Mouse (Mus musculus) heart, embryonic 12.5 days (tissue): ENCODE data around the gene Acad10. TPM values are rescaled to one million over a fixed set of nuclear protein-coding genes. Genes with fewer than 3 reads are reported as not detected.
"Not testable (repeated sequence)": the region's sequence is repeated elsewhere in the genome, so short reads cannot be mapped to it uniquely, and the experiment has no call there.

Source experiments
- ATAC-seq: fragments of 200-750 bp; cut with Nextera tagmentation; 2 replicates; pipeline ENCODE4 v1.8.0; 2017; ENCODE audit warnings: moderate TSS enrichment, moderate library complexity; ENCODE audit not compliant: insufficient number of reproducible peaks, low FRiP score
- H3K27ac ChIP-seq: fragments of 300-500 bp; sonication (generic); 2 replicates; pipeline ENCODE4 v1.5.1; 2016; ENCODE audit warnings: mild to moderate bottlenecking, moderate library complexity; ENCODE audit not compliant: poor library complexity, severe bottlenecking
- H3K27me3 ChIP-seq: fragments of 300-500 bp; sonication (generic); replicated peaks from 2 replicates; pipeline ENCODE4 v1.6.1; 2016; ENCODE audit warnings: mild to moderate bottlenecking, moderate library complexity
- H3K36me3 ChIP-seq: fragments of 300-500 bp; sonication (generic); 2 replicates; pipeline ENCODE4 v1.6.1; 2016; ENCODE audit warnings: mild to moderate bottlenecking, moderate library complexity
- H3K4me1 ChIP-seq: fragments of 300-500 bp; sonication (generic); replicated peaks from 2 replicates; pipeline ENCODE4 v1.6.1; 2016; ENCODE audit warnings: mild to moderate bottlenecking
- H3K4me2 ChIP-seq: fragments of 300-500 bp; sonication (generic); 2 replicates; pipeline ENCODE4 v1.6.1; 2016; ENCODE audit warnings: mild to moderate bottlenecking, moderate library complexity
- H3K4me3 ChIP-seq: fragments of 300-500 bp; sonication (generic); 2 replicates; pipeline ENCODE4 v1.5.1; 2016; ENCODE audit warnings: mild to moderate bottlenecking
- H3K9ac ChIP-seq: fragments of 300-500 bp; sonication (generic); 2 replicates; pipeline ENCODE4 v1.6.1; 2016; ENCODE audit warnings: mild to moderate bottlenecking, moderate library complexity
- H3K9me3 ChIP-seq: fragments of 300-500 bp; sonication (generic); replicated peaks from 2 replicates; pipeline ENCODE4 v1.6.1; 2016; ENCODE audit warnings: mild to moderate bottlenecking, moderate library complexity
- WGBS: fragments of 180-500 bp; shearing (Covaris S2); methylation state at CpG from one replicate; pipeline ENCODE4 v1.1.7; 2016; 5-methylcytosine and 5-hydroxymethylcytosine counted together
- polyA plus RNA-seq: library from polyadenylated mRNA; unstranded; fragments of >200 nt; fragmentation: Nextera tagmentation; extraction: Ambion mirVana; gene quantifications from 2 replicates; pipeline ENCODE4 v1.2.1, GENCODE M21; 2016

Acad10 gene
- polyA plus RNA-seq, 1 experiment from 2014 or later: 1.5 TPM

GRCm38 (mm10) chr5:121686113-121686898 is 26.0 kb upstream of the Acad10 start:
- no peaks in the 10 kb centered on the region for H3K27me3 ChIP-seq
- H3K9ac ChIP-seq: peak overlapping the region; percentile 17
- peak overlapping the region; percentile 18; the same call in 1 of the 2 replicates for H3K4me2 ChIP-seq
- no peaks in the 10 kb centered on the region for H3K9me3 ChIP-seq
- 43% methylated on average over 15 of the region's 15 CpGs for WGBS
- no peak for ATAC-seq
- H3K4me3 ChIP-seq: no peak overlapping the region
- peak overlapping the region; percentile 61 for H3K27ac ChIP-seq
- peaks cover 44% of the 10 kb centered on the region for H3K36me3 ChIP-seq
- H3K4me1 ChIP-seq: peaks cover 33% of the 10 kb centered on the region

- Histone ChIP-seq H3K36me3 (peaks cover 52% of the 10 kb centered on the region), H3K27ac (peak overlapping the region; percentile 61), H3K9ac (no peak overlapping the region), H3K4me1 (peaks cover 33% of the 10 kb centered on the region), H3K4me3 (no peak overlapping the region), H3K9me3 (no peaks in the 10 kb centered on the region), H3K4me2 (no peak overlapping the region), H3K27me3 (no peaks in the 10 kb centered on the region)
- ATAC-seq: no peak; the same call in 1 of the 2 replicates
- WGBS: 69% methylated on average over 6 of the region's 6 CpGs
These were observed 25.2 kb upstream of the Acad10 start for GRCm38 (mm10) chr5:121685495-121685894.

GRCm38 (mm10) chr5:121682250-121682649 is 21.9 kb upstream of the Acad10 start:
- Histone ChIP-seq H3K9me3 (no peaks in the 10 kb centered on the region), H3K27me3 (no peaks in the 10 kb centered on the region), H3K36me3 (peaks cover 83% of the 10 kb centered on the region), H3K27ac (no peak overlapping the region), H3K4me2 (no peak overlapping the region), H3K9ac (no peak overlapping the region), H3K4me3 (no peak overlapping the region), H3K4me1 (peaks cover 33% of the 10 kb centered on the region)
- no peak for ATAC-seq
- WGBS: 100% methylated on average over 2 of the region's 2 CpGs

GRCm38 (mm10) chr5:121670412-121670811 is 10.1 kb upstream of the Acad10 start:
- no peaks in the 10 kb centered on the region for H3K4me1 ChIP-seq
- no peak overlapping the region for H3K4me3 ChIP-seq
- no peaks in the 10 kb centered on the region for H3K9me3 ChIP-seq
- no peak for ATAC-seq
- H3K27me3 ChIP-seq: no peaks in the 10 kb centered on the region
- H3K27ac ChIP-seq: no peak overlapping the region
- H3K36me3 ChIP-seq: peaks cover 63% of the 10 kb centered on the region
- H3K9ac ChIP-seq: no peak overlapping the region
- no peak overlapping the region for H3K4me2 ChIP-seq
- WGBS: 78% methylated on average over 3 of the region's 3 CpGs

GRCm38 (mm10) chr5:121668411-121668810 is 8.1 kb upstream of the Acad10 start:
- peaks cover 61% of the 10 kb centered on the region for H3K36me3 ChIP-seq
- no peak for ATAC-seq
- WGBS: 76% methylated on average over 6 of the region's 6 CpGs

GRCm38 (mm10) chr5:121667067-121667466 is 6.8 kb upstream of the Acad10 start:
- Histone ChIP-seq H3K9ac (no peak overlapping the region), H3K4me1 (peaks cover 2% of the 10 kb centered on the region; the same call in 1 of the 2 replicates), H3K36me3 (peaks cover 69% of the 10 kb centered on the region), H3K27ac (no peak overlapping the region), H3K27me3 (no peaks in the 10 kb centered on the region), H3K4me2 (no peak overlapping the region), H3K4me3 (no peak overlapping the region), H3K9me3 (no peaks in the 10 kb centered on the region)
- WGBS: 89% methylated on average over 4 of the region's 4 CpGs
- no peak for ATAC-seq

More at GRCm38 (mm10) chr5:121668411-121668810, 8.1 kb upstream of the Acad10 start:
- Histone ChIP-seq H3K27ac (no peak overlapping the region), H3K4me2 (no peak overlapping the region), H3K9ac (no peak overlapping the region), H3K4me3 (no peak overlapping the region), H3K27me3 (no peaks in the 10 kb centered on the region), H3K4me1 (no peaks in the 10 kb centered on the region), H3K9me3 (no peaks in the 10 kb centered on the region)

- Histone ChIP-seq H3K36me3 (peaks cover 61% of the 10 kb centered on the region), H3K9ac (no peak overlapping the region), H3K9me3 (no peaks in the 10 kb centered on the region), H3K27ac (no peak overlapping the region), H3K4me3 (no peak overlapping the region), H3K4me1 (peaks cover 12% of the 10 kb centered on the region), H3K4me2 (no peak overlapping the region), H3K27me3 (no peaks in the 10 kb centered on the region)
- ATAC-seq: no peak
- 95% methylated on average over 9 of the region's 9 CpGs for WGBS
These were observed 4.7 kb upstream of the Acad10 start for GRCm38 (mm10) chr5:121664971-121665370.

GRCm38 (mm10) chr5:121664078-121664477 is 3.8 kb upstream of the Acad10 start:
- H3K4me2 ChIP-seq: no peak overlapping the region
- H3K9me3 ChIP-seq: no peaks in the 10 kb centered on the region
- ATAC-seq: no peak
- peaks cover 16% of the 10 kb centered on the region for H3K4me1 ChIP-seq
- H3K4me3 ChIP-seq: no peak overlapping the region
- no peaks in the 10 kb centered on the region for H3K27me3 ChIP-seq
- 85% methylated on average over 6 of the region's 6 CpGs for WGBS
- no peak overlapping the region for H3K27ac ChIP-seq
- no peak overlapping the region for H3K9ac ChIP-seq
- H3K36me3 ChIP-seq: peaks cover 53% of the 10 kb centered on the region

GRCm38 (mm10) chr5:121663456-121663855 is 3.1 kb upstream of the Acad10 start:
- Histone ChIP-seq H3K4me1 (peaks cover 16% of the 10 kb centered on the region), H3K27me3 (no peaks in the 10 kb centered on the region), H3K9ac (no peak overlapping the region), H3K4me3 (no peak overlapping the region), H3K9me3 (no peaks in the 10 kb centered on the region), H3K36me3 (peaks cover 47% of the 10 kb centered on the region), H3K27ac (no peak overlapping the region), H3K4me2 (no peak overlapping the region)
- ATAC-seq: no peak
- 90% methylated on average over 8 of the region's 8 CpGs for WGBS

GRCm38 (mm10) chr5:121661494-121661893 is 1.2 kb upstream of the Acad10 start:
- peaks cover 16% of the 10 kb centered on the region for H3K4me1 ChIP-seq
- ATAC-seq: no peak
- no peaks in the 10 kb centered on the region for H3K27me3 ChIP-seq
- H3K4me3 ChIP-seq: peak overlapping the region; percentile 92
- no peak overlapping the region for H3K27ac ChIP-seq
- H3K9ac ChIP-seq: peak overlapping the region; percentile 95
- H3K4me2 ChIP-seq: peak overlapping the region; percentile 96
- 86% methylated on average over 5 of the region's 5 CpGs for WGBS
- no peaks in the 10 kb centered on the region for H3K9me3 ChIP-seq
- H3K36me3 ChIP-seq: peaks cover 33% of the 10 kb centered on the region

GRCm38 (mm10) chr5:121660897-121661254 is 562 bp upstream of the Acad10 start:
- H3K27me3 ChIP-seq: no peaks in the 10 kb centered on the region
- under 1% methylated on average over 26 of the region's 26 CpGs for WGBS
- peaks cover 16% of the 10 kb centered on the region for H3K4me1 ChIP-seq
- peak overlapping the region; percentile 92 for H3K4me3 ChIP-seq
- H3K27ac ChIP-seq: peak overlapping the region; percentile 46
- H3K36me3 ChIP-seq: peaks cover 28% of the 10 kb centered on the region
- H3K9ac ChIP-seq: peak overlapping the region; percentile 95
- H3K9me3 ChIP-seq: no peaks in the 10 kb centered on the region
- H3K4me2 ChIP-seq: peak overlapping the region; percentile 96
- ATAC-seq: no peak

- H3K4me3 ChIP-seq, H3K4me2 ChIP-seq, H3K27me3 ChIP-seq, H3K36me3 ChIP-seq, H3K9me3 ChIP-seq, H3K27ac ChIP-seq, ATAC-seq, H3K9ac ChIP-seq: not testable (repeated sequence)
- H3K4me1 ChIP-seq: peaks cover 16% of the 10 kb centered on the region
- WGBS: 81% methylated on average over 6 of the region's 6 CpGs
These were observed 2.7 kb downstream of the Acad10 start for GRCm38 (mm10) chr5:121657656-121658055.
